Mouse (Mus musculus) embryonic facial prominence, embryonic 14.5 days (tissue): ENCODE measurements at regions not wholly inside any gene's neighbourhood (a gene's known extent, or its start where the extent isn't known, plus 50 kb on each side); places are given as distances from the start of the nearest gene placed in this dataset.

ENCODE experiments used
- ATAC-seq: fragments of 200-750 bp; cut with Nextera tagmentation; 2 replicates; pipeline ENCODE4 v1.8.0; 2017; ENCODE audit warnings: low read depth, moderate number of reproducible peaks, moderate TSS enrichment
- DNase-seq: peaks from one replicate; pipeline ENCODE4 v3.0.0-alpha.2; 2015; ENCODE audit warnings: low spot score
- H3K27ac ChIP-seq: fragments of 300-500 bp; sonication (generic); replicated peaks from 2 replicates; pipeline ENCODE4 v1.5.1; 2014; ENCODE audit warnings: low read depth, mild to moderate bottlenecking, low read length, moderate library complexity
- H3K27me3 ChIP-seq: fragments of 300-500 bp; sonication (generic); replicated peaks from 2 replicates; pipeline ENCODE4 v1.6.1; 2014; ENCODE audit warnings: low read length; ENCODE audit not compliant: control insufficient read depth, insufficient read depth
- H3K36me3 ChIP-seq: fragments of 300-500 bp; sonication (generic); 2 replicates; pipeline ENCODE4 v1.6.1; 2014; ENCODE audit warnings: low read length, mixed read lengths; ENCODE audit not compliant: control insufficient read depth, insufficient read depth
- H3K4me1 ChIP-seq: fragments of 300-500 bp; sonication (generic); 2 replicates; pipeline ENCODE4 v1.6.1; 2014; ENCODE audit warnings: antibody characterized with exemption, low read length; ENCODE audit not compliant: control insufficient read depth, insufficient read depth
- H3K4me2 ChIP-seq: fragments of 300-500 bp; sonication (generic); 2 replicates; pipeline ENCODE4 v1.6.1; 2014; ENCODE audit warnings: low read depth, mild to moderate bottlenecking, low read length, moderate library complexity, mixed read lengths
- H3K4me3 ChIP-seq: fragments of 300-500 bp; sonication (generic); 2 replicates; pipeline ENCODE4 v1.5.1; 2014; ENCODE audit warnings: low read depth, mild to moderate bottlenecking, low read length
- H3K9ac ChIP-seq: fragments of 300-500 bp; sonication (generic); 2 replicates; pipeline ENCODE4 v1.6.1; 2014; ENCODE audit warnings: low read depth, mild to moderate bottlenecking, low read length, moderate library complexity, mixed read lengths
- H3K9me3 ChIP-seq: fragments of 300-500 bp; sonication (generic); 2 replicates; pipeline ENCODE4 v1.6.1; 2016; ENCODE audit warnings: low read length; ENCODE audit not compliant: control insufficient read depth
- WGBS: fragments of 180-500 bp; shearing (Covaris S2); extraction: QIAGEN DNeasy Blood & Tissue Kit; methylation state at CpG from one replicate; pipeline ENCODE4 v1.1.7; 2014; 5-methylcytosine and 5-hydroxymethylcytosine counted together

GRCm38 (mm10) chr14:85965139-85965538, 1175.9 kb downstream of the Diaph3 start:
- no peak overlapping the region for H3K4me2 ChIP-seq
- no peak overlapping the region for H3K9ac ChIP-seq
- 60% methylated on average over 2 of the region's 2 CpGs for WGBS
- no peaks in the 10 kb centered on the region for H3K27me3 ChIP-seq
- no peaks in the 10 kb centered on the region for H3K9me3 ChIP-seq
- ATAC-seq, result no peak
- no peak overlapping the region for H3K27ac ChIP-seq
- no peak overlapping the region for H3K4me3 ChIP-seq
- no peaks in the 10 kb centered on the region for H3K36me3 ChIP-seq
- no peaks in the 10 kb centered on the region for H3K4me1 ChIP-seq
- no peak for DNase-seq

DNA sequence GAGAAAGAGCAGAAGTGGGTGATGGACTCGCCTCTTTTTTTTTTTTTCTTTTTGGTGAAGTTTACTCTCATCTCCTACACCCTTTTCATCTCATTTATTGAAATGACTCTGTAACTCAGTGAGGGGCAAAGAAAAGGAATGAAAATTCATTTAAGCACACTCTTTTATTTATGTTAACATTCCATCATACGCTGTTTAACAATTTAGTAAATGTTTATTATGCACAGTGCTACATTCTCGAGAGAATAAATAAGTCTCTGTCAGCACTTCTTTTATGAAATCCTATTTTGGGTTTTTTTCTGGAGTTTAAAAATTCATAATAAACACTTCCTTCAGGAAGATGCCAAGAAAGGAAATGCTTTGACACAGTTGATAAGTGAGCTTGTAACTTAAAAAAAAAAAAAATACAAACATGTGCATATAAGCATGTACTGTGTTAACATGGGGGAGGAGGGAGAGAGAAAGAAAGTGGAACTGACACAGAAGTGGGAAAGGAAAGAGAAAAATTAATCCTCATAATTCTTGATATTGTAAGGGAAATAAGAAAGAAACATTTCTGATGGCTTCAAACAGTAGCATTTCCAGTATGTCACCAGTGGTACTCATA, 1195.2 kb downstream of the Diaph3 start:
- Histone ChIP-seq H3K4me1 (no peaks in the 10 kb centered on the region), H3K27ac (no peak overlapping the region), H3K4me3 (no peak overlapping the region), H3K27me3 (no peaks in the 10 kb centered on the region), H3K4me2 (no peak overlapping the region), H3K9ac (no peak overlapping the region), H3K9me3 (no peaks in the 10 kb centered on the region), H3K36me3 (no peaks in the 10 kb centered on the region)
- 73% methylated on average over 3 of the region's 3 CpGs for WGBS
- DNase-seq, result no peak
- ATAC-seq, result no peak

DNA sequence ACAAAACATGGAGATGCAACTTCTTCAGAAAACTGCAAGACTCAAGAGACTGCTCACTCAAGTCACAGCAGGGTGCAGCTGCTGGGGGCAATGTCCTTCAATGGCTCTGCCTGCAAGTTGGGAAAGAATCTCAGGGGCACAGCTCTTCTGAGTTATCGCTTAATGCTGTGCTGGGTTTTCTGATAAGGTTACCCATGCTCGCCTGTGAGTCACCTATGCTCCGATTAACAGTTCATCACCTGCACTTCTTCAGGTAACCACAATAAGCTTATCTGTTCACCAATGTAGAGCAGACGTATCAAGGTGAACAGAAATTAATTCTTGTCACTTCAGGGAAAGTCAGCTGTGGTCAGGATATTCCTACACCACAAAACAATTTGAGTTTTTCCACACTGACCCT, 1198.2 kb downstream of the Diaph3 start:
- ATAC-seq, result no peak
- no peak for DNase-seq
- no peak overlapping the region for H3K4me2 ChIP-seq
- no peak overlapping the region for H3K27ac ChIP-seq
- H3K9ac ChIP-seq, result no peak overlapping the region
- H3K4me3 ChIP-seq, result no peak overlapping the region
- no peaks in the 10 kb centered on the region for H3K9me3 ChIP-seq
- no peaks in the 10 kb centered on the region for H3K36me3 ChIP-seq
- no peaks in the 10 kb centered on the region for H3K4me1 ChIP-seq
- no peaks in the 10 kb centered on the region for H3K27me3 ChIP-seq
- WGBS, result 72% methylated on average over 4 of the region's 4 CpGs

DNA sequence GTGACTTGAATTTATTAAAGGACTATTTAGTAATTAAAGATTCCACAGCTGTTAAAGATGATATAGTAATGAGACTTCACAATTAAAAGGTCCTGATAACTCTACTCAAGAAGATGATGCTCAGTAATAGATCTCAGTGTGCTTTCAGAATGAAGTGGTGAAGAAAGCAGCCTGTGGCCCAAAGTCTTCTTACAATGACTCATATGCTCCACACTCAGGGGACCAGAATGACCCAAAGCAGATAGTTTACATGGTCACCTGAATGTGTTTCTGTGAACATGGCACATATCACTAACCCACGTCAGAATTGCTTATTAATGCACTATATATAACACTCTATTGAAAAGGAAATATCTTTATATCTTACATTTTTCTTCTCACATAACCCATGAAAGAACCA, 1200.5 kb downstream of the Diaph3 start:
- ATAC-seq (no peak), DNase-seq (no peak)
- Histone ChIP-seq H3K27ac (no peak overlapping the region), H3K27me3 (no peaks in the 10 kb centered on the region), H3K4me2 (no peak overlapping the region), H3K9me3 (no peaks in the 10 kb centered on the region), H3K36me3 (no peaks in the 10 kb centered on the region), H3K4me3 (no peak overlapping the region), H3K4me1 (no peaks in the 10 kb centered on the region), H3K9ac (no peak overlapping the region)
- WGBS, result 85% methylated on average over 1 of the region's 1 CpGs

GRCm38 (mm10) chr14:85935091-85935490, 1205.9 kb downstream of the Diaph3 start:
- no peak for ATAC-seq
- H3K27me3 ChIP-seq, result no peaks in the 10 kb centered on the region
- H3K4me1 ChIP-seq, result no peaks in the 10 kb centered on the region
- H3K27ac ChIP-seq, result no peak overlapping the region
- 84% methylated on average over 2 of the region's 2 CpGs for WGBS
- H3K9me3 ChIP-seq, result no peaks in the 10 kb centered on the region
- DNase-seq, result no peak
- H3K9ac ChIP-seq, result no peak overlapping the region
- no peaks in the 10 kb centered on the region for H3K36me3 ChIP-seq
- H3K4me2 ChIP-seq, result no peak overlapping the region
- no peak overlapping the region for H3K4me3 ChIP-seq

GRCm38 (mm10) chr14:85930387-85930786, 1210.6 kb downstream of the Diaph3 start:
- 56% methylated on average over 5 of the region's 5 CpGs for WGBS
- Histone ChIP-seq H3K9me3 (no peaks in the 10 kb centered on the region), H3K36me3 (no peaks in the 10 kb centered on the region), H3K27me3 (no peaks in the 10 kb centered on the region), H3K4me1 (no peaks in the 10 kb centered on the region), H3K4me2 (no peak overlapping the region), H3K9ac (no peak overlapping the region), H3K4me3 (no peak overlapping the region), H3K27ac (no peak overlapping the region)
- ATAC-seq (no peak), DNase-seq (no peak)

DNA sequence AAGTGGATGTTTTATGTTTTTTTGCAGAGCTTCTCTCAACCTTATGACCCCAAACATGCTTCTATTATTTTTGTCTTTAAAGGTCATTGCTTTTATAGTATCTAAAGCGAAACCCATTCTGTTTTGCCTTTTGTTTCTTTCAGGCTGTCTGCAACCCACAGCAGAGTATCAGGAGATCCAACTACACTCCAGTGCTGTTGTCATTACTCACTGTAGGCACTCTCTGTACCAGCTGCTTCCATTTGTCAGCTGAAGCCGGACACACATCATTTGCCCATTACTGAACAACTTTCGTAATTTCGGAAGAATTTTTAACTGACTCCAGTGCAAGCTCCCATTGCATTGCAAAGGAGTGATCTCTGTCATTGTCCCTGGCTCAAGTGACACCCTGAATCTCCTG, 1222.1 kb downstream of the Diaph3 start:
- no peak overlapping the region for H3K4me3 ChIP-seq
- WGBS, result 74% methylated on average over 4 of the region's 4 CpGs
- H3K27me3 ChIP-seq, result no peaks in the 10 kb centered on the region
- H3K9me3 ChIP-seq, result no peaks in the 10 kb centered on the region
- H3K9ac ChIP-seq, result no peak overlapping the region
- ATAC-seq, result no peak
- no peaks in the 10 kb centered on the region for H3K36me3 ChIP-seq
- DNase-seq, result peak; percentile 12
- no peak overlapping the region for H3K27ac ChIP-seq
- no peak overlapping the region for H3K4me2 ChIP-seq
- H3K4me1 ChIP-seq, result no peaks in the 10 kb centered on the region

GRCm38 (mm10) chr14:85915761-85916160, 1225.3 kb downstream of the Diaph3 start:
- H3K27ac ChIP-seq, result no peak overlapping the region
- H3K36me3 ChIP-seq, result no peaks in the 10 kb centered on the region
- no peak overlapping the region for H3K4me3 ChIP-seq
- DNase-seq (no peak), ATAC-seq (no peak)
- H3K4me1 ChIP-seq, result no peaks in the 10 kb centered on the region
- no peak overlapping the region for H3K9ac ChIP-seq
- H3K9me3 ChIP-seq, result no peaks in the 10 kb centered on the region
- no peaks in the 10 kb centered on the region for H3K27me3 ChIP-seq
- H3K4me2 ChIP-seq, result no peak overlapping the region
- WGBS, result 85% methylated on average over 2 of the region's 2 CpGs

GRCm38 (mm10) chr14:85897890-85898289, 1243.1 kb downstream of the Diaph3 start:
- Histone ChIP-seq H3K27ac (no peak overlapping the region), H3K36me3 (no peaks in the 10 kb centered on the region), H3K4me3 (no peak overlapping the region), H3K4me2 (no peak overlapping the region), H3K9me3 (no peaks in the 10 kb centered on the region), H3K9ac (no peak overlapping the region), H3K27me3 (no peaks in the 10 kb centered on the region), H3K4me1 (no peaks in the 10 kb centered on the region)
- DNase-seq (peak; percentile 14), ATAC-seq (no peak)
- WGBS, result 89% methylated on average over 1 of the region's 1 CpGs
